Mouse (Mus musculus) A20 (cell line): ENCODE measurements around the gene Saa3.
"Not testable (repeated sequence)": the region's sequence is repeated elsewhere in the genome, so short reads cannot be mapped to it uniquely, and the experiment has no call there.

ENCODE experiments used
- DNase-seq: peaks from one replicate; pipeline ENCODE4 v3.0.0-alpha.2; 2011; ENCODE audit warnings: low read depth, low spot score

The Saa3 gene

DNA sequence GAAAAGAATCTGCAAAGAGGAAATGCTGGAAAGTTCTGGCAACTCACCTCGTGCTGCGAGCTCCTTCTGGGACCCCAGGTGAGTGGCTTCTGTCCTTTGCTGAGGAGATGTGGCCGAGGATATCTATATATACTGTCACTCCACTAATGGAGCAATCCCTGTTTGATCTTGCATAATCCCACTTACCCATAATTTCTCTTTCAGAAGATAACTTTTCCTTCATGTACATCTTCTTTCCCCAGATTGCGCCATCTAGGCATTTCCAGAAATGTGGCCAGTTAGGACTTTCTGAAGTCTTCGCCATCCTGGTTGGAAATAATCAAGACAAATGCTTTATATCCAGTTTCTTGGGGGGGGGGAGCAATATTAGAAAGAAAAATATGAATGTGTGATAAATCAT, at the start of gene Saa3:
TSS of gene Saa3 (minus strand) at position 101 of the 400 bp plus-strand sequence.
- no peak for DNase-seq

DNA sequence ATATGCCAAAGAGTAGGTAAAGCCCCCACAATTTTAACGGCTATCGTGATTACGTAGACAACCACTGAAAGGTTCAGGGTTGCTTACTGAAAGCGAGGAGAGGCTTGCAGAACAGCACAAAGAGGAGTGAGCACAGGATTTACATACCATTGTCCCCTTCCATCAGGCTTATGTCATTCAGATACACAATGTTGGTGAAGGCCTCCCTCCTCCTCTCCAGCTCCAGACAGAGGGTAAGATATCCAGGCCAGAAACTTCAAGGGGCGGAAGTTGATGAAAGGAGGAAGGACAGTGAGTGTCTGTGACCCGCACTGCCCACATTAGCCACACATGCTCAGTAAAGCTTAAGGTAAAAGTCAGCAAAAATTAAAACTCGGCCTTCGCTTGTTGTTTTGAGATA, 49.2 kb upstream of the Saa3 start:
- no peak for DNase-seq

DNA sequence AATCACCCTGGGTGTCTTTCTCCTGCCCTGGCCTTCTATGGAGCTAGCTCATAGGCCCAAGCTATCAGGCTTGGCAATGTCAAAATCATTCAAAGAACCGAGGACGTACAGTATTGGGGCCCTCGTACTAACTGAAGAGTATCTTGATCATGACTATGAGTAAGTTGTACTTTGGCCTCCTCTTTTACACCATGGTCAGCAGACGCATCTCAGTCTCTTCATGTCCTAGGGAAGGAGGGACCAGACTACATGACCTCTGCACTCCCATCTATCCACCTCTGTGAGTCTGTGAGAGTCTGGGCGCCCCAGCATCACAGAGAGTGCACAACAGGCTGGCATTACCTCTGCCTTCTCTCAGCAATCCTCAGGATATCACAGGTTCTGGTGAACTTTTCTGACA, 47.1 kb upstream of the Saa3 start:
- DNase-seq = no peak

DNA sequence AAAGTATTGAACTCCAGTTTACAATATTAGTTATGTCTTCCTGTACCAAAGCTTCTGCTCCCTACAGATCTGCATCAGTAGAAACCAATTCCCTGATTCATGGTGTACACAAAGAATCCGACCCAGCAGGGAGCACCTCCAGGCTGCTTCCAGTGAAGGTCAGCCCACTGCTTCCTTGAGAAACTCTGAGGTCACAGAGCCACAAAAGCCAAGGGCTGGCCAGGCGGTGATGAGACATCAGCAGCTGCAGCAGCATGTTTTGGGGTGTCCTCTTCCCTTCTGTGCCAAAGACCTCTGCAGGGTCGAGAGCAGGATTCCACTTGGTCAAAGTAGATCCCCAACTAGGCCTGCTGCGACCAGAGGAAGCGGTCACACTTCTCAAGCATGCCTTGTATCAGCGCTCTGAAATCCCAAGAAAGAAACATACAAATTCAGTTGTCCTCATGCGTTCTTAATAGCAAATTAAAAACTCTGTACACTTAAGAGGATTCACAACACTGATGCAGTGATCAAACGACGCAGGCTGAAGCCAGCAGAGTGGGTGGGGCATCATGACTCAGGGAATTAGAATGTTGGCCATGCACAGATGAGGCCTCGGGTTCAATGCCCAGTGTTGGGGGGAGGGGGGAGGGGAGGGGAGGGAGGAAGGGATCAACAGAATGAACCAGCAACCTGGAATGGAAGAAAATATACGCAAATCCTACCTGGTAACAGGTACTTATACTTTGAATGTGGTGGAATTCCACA, 45.7 kb upstream of the Saa3 start:
- DNase-seq = no peak

DNA sequence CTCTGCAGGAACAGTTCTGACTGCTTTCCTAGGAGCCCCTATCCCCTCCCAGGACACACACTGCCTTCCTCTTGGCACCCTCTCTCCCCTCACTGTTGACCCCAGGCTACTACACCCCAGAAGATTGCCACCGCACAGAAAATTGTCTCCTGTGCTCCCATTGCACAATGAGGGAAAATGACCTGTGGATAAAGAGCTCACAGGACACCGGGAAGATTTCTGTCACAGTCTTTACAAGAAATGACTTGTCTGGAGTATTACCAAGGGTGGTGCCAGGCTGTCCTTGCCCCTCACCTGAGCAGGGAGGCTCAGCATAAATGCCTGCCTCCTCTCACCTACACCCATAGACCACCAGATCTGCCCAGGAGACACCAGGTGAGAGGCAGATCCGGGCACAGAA, 36.0 kb upstream of the Saa3 start, which contains the start of gene Saa2:
TSS of gene Saa2 (plus strand) at position 301 of the 400 bp plus-strand sequence.
- no peak for DNase-seq

DNA sequence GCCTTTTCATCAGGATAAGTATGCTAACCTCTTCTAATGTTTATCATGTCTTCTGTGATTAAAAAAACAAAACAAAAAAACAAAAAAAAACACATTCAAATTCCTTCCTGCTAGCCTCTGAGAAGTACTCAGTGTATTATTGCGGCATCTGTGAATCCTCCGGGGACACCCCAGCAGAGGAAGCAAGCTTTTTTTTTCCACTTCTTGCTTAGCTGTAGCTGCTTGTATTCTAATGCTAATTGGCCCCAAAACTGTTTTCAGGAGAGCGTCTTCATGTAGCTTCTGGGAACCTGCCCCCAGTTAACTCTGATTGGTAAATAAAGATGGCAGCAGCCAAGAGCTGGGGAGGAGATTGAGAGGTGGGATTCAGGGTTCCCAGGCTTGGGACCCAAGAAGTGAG, 33.0 kb upstream of the Saa3 start:
- no peak for DNase-seq

DNA sequence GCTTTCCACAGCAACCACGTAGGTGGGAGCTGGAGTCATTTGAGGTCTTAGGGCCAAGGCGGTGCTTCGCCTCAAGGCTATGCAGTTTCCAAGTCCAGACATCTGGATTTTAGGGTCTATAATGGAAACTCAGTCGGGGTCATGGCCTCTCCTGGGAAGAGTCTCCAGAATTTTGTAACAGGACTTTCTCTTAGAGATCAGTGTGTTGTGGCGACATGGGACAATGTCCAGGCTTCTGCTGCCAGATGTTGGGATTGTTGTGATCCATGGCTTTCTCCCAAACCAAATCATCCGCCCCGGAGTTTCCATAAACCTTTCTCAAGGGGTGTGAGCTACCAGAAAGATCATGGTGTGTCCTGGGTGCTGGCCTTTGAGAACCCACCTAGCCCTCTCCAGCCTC, 30.9 kb upstream of the Saa3 start:
- DNase-seq = no peak

DNA sequence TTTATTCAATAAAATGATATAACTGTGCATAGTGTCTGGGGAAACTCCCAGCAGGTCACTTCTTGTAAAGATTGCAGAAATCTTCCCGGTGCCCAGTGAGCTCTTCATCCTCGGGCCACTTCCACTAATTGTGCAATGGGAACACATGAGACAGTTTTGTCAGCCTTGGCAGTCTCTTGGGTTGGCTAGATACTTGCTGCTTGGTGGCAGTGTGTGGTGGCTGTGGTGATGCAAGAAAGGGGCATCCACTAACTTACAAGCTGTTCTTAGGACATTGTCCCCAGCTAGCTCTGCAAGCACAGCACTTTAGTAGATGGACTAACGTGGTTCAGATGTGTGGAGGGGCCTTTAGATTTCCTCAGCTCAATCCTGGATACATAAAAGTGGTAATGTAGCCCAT, 30.3 kb upstream of the Saa3 start:
- no peak for DNase-seq

DNA sequence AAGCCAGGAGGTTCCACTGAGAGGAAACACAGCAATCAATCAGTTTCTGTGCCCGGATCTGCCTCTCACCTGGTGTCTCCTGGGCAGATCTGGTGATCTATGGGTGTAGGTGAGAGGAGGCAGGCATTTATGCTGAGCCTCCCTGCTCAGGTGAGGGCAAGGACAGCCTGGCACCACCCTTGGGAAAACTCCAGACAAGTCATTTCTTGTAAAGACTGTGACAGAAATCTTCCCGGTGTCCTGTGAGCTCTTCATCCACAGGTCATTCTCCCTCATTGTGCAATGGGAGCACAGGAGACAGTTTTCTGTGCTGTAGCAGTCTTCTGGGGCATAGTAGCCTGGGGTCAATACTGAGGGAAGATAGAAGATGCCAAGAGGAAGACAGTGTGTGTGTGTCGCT, 27.4 kb upstream of the Saa3 start, which contains the start of gene Saa1:
TSS of gene Saa1 (minus strand) at position 101 of the 400 bp plus-strand sequence.
- DNase-seq = not testable (repeated sequence)

DNA sequence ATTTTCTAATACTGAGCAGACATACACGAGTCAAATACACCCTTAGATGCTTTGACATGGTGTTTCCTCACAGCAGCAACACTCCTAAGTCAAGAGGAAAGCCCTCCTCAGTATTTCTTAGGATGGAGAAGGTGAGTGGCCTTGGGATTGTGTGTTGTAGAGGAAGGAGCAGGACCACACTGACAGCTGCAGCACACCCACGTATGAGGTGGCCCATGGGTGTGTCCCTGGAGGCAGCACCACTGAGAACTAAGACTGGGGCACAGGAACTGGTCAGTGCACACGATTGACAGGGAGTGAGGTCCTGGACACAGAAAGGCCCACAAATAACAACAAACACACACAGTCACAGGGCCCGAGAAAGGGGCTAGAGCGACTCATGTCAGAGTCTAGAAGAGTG, 24.5 kb upstream of the Saa3 start:
- DNase-seq = not testable (repeated sequence)

DNA sequence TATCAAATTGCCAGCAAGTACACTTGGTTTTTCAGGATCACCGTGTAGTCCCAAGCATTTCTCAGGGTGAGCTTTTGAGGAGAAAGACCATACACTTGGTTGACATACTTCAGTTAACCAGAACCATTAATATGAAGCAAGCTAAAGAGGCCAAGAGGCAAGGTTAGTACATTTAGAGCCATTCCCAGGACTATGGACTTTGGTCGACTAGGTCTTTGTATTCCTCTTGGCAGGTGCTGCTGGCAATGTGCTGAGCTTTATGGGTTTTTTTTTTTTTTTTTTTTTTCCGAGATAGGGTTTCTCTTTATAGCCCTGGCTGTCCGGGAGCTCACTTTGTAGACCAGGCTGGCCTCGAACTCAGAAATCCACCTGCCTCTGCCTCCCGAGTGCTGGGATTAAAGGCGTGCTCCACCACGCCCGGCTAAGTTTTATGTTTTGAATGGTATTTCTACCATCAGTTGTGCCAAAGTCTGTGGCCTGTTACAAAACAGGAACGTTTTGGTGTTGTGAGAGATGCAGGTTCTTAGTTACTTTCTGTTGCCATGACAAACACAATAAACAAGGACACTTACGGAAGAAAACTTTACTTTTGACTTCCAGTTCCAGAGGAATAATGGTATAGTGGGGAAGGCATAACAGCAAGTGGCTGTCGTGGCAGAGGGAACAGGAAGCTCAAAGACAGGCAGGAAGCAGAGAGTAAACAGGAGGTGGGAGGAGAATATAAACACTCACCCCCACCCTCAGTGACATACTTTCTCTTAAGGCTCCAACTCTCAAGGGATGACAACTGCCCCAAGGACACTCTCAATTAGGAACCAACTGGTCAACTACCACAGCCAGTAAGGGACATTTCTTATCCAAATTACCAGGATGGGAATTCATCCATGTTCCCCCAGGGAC, 23.3 kb upstream of the Saa3 start:
- DNase-seq = no peak

DNA sequence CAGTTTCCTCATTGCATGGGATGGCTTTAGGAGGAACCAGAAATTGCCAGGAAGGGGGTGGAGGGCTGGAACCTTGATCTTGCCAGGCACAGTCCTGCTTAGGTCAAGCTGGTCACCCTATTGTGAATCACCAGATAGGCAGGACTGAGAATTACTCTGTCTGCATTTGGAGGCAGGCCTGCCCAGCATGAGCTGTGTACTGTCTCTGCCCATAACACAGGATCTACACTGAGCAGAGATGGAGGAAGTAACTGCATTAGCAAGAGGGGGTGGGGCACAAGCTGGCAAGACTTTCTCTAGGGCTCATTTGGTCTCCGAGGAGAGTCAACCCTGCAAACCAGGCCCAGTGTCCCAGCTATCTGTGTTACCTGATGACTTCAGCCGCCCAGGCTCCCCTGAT, 19.5 kb upstream of the Saa3 start:
- DNase-seq = peak; percentile 10

DNA sequence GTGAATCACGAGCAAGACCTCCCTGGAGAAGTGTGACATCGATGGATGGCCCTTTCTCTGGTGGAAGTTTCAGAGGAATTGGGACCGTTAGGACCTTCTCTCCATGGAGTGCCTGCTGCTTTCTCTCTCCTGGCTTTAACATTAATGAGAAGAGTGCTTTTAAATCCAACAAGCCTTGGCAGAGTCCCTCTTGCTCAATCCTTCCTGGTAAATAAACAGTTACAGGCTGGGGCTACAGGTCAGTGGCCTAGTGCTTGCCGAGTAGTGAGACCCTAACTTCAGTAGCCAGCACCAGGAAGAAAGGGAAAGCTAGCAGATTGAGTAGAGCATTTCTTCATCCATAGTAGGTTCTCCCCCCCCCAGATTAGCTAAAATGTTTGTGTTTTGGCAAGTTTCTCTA, 17.0 kb upstream of the Saa3 start, which contains the start of gene Saa4:
TSS of gene Saa4 (minus strand) at position 146 of the 400 bp plus-strand sequence.
- no peak for DNase-seq

DNA sequence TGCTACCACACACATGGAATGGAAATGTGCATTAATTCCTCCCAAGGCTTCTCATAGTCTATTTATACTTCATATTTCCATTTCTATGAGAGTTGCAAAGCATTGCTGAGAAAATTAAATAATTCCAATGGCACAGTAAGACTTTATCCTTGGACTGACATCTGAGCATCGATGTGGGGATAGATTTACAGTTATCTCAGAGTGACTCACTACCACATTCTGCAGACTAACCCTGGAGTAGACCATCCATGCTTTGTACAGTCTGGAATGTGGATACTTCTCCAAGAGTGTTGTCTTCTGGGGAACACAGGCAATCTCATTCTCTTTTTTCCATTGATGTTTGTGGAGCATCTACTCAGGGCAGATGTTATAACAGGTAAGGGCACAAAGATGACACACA, 12.1 kb upstream of the Saa3 start:
- no peak for DNase-seq

DNA sequence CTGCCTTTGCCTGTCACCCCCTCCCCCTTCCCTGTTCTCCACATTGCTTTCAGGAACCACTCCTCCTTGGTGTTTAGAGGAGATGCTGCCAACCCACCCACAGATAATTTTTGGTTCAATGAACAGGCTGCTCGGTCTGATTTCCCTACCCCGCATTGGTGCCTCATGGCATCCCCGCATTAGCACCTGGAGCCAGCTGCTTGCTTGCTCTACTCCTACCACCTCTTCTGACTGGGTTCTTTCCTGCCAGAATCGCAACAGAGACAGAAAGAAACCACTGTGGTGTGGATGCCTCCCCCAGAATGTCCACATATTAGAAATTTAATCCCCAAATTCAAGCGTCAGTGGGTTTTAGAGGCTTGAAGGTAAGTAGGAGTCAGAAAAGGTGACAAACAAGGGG, 8.9 kb upstream of the Saa3 start:
- DNase-seq = peak; percentile 55

DNA sequence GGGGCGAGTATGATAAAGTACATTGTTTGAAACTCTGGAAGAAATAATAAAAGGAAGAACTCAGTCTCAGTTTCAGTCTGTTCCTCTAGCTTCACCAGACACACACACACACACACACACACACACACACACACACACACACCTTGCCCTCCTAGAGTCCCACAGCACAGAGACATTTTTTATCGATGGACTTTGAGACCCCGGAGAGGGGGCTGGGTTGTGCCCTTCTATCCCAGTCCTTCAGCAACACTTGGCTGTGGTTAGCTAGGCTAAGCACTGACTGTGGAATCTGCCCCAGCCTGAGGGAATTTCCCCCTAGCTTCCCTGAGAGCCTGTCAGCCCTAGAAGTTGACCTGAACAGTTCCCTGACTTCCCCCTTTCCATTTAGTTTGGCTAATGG, 8.3 kb upstream of the Saa3 start:
- peak; percentile 38 for DNase-seq

DNA sequence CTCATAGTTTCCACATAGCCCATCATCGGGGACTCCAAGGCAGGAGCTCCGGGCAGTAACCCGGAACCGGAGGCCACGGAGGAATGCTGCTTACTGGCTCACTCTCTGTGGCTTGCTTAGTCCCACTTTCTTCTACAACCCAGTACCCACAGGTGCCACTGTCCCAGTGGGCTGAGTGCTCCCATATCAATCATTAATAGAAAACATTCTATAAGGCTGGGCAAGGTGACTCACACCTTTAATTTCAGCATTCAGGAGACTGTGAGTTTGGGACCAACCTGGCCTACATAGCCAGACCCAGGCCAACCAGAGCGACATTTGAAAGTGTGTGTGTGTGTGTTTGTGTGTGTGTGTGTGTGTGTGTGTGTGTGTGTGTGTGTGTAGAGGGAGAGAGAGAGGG, 7.9 kb upstream of the Saa3 start:
- no peak for DNase-seq

DNA sequence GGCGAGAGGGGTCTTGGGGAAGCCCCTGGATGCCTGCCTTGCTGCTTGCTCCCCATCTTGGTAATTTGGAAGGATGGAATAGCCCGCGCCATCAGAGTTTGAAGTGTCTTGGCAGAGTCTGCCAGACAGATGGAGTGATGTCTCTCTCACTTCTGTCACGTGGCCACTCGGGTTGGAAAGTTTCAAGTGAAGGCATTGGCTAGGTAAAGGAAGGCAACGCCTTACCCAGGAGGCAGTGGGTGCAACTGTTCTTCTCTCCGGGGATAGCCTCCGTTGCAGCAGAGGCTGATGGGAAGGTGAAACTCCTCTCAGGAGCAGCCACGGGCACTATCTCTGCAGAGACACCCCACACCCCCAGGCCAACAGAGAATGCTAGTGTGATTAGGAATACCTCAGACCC, 5.0 kb upstream of the Saa3 start:
- no peak for DNase-seq

DNA sequence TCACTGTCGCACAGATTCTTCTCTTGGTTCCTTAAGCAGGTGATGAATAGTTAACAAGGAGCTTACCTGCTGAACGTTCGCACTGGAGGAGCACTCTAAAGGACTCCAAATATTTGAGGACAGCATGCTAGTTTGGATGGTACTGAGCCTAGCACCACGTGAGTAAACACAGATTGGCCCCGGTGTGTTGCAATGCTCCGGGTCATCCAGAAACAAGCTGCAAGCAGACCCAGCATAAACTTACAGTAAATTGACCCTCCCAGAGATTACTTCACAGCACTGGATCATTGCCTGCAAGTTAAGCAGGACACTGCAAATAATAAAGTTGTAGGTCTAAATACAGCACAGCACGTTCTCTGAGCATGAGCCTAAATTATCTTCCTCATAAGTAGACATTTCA, 4.0 kb upstream of the Saa3 start:
- DNase-seq = no peak

DNA sequence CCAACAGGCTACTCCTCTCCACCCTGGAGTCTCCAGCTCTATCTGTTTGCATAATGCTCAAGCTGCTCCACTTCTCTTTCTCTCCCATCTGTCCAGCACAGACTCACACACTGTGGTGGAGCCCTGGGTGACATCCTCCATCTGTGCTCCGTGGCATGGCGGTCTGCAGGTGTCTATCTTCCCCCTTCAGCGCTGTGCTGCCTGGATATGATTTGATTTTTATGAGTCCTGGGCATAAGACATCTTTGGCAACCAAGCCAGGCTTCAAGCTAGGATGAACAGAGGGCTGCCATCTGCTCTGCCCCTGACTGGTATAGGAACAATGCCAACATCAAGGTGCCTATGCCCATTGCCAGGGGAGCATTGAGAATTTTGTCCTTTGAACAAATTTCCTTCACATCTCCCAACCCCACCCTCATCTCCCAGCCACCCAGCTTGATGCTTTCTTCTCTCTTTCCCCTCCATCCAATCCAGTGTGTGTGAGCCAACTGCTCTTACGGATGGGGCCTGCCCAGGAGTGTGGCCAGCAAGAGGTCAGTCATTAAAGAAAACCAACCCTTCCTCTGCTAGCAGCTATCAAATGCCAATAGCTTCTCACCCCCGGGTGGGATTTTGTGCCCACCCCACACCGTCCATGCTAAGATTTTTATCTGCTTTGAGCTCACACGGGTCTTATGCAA, 3.2 kb upstream of the Saa3 start:
- no peak for DNase-seq

DNA sequence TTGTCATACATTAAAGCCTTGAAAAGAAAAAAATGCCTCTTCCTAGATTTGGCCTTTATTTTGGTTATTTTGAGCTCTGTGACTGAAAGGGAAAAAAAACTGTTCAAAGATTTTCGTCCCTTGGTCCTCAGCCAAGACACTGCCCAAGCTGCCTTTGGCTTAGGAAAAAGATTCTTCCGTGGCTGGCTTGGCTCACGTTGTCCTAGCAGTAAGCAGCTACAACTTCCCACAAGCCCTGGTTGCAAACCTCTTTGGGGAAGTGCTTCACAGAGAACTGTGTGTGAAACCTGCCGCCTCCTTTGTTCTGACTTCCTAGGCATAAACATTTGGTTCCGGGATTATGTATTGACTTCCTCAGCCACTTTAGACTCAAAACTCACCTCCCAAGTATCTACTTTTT, 1.4 kb upstream of the Saa3 start:
- no peak for DNase-seq

DNA sequence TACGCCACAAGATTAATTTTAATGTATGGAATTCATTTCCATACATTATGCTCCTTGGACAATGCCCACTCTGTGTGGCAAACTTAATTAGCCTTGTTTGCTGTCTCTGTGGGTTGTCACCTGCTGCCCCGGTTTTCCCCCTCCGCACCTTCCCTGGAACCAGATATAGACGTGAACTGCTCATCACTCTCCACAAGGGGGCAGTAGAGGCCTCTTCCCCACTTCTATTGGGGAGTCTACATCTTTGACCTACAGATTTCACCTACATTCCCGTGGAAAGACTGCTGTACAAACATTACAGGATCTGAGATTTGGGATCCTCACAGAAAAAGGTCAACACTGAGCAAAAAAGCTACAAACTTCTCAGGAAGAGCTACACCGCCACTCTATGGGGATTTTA, 982 bp downstream of the Saa3 start:
- DNase-seq = peak; percentile 76
